Mouse (Mus musculus): ENCODE data around the gene Gm17067.
"Not testable (repeated sequence)": the region's sequence is repeated elsewhere in the genome, so short reads cannot be mapped to it uniquely, and the experiment has no call there.

The Gm17067 gene

GRCm38 (mm10) chr7:42726917-42727316, at the start of gene Gm17067:
TSS of gene Gm17067 (minus strand) at chr7:42727017.
- not testable (repeated sequence) for DNase-seq

DNA sequence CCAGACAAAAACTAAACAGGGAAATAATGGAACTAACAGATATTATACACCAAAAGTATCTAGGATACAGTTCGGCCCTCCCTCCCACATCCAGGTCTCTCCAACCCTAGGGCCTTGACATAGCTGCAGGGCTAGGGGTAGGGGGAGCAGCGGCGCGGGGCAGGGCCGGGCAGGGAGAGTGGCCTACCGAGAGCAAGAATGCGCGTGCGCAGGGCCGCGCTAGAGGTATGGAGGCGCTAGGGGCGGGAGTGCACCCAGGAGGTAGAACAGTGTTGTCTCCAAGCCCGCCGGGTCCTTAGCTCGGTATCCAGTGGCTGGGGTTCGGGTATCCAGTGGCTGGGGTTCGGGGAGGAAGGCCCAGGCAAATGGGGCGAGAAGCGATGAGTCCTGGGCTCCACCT, 23.0 kb upstream of the Gm17067 start:
- DNase-seq = no peak

- DNase-seq = no peak
Observed at GRCm38 (mm10) chr7:42738536-42739210, 11.9 kb upstream of the Gm17067 start.

DNA sequence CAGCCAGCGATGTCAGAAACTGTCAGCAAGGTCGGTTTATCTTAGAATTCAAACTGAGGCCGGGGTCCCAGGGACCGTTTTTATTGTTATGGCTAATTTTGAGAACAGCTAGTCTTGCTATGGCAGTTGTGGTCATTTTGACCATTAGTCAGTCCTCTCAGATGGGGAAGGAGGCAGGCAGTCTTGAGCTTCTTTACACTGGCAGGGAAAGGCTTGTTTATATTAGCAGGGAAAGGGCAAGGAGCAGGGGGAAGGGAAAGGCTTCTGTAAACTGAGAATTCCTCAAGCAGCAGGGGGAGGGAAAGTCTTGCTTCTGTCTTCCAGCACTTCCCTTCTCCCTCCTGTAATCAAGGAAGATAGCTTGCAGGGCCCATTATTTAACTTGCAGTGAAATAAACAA, 33.6 kb downstream of the Gm17067 start:
- peak; percentile 11 for DNase-seq

DNA sequence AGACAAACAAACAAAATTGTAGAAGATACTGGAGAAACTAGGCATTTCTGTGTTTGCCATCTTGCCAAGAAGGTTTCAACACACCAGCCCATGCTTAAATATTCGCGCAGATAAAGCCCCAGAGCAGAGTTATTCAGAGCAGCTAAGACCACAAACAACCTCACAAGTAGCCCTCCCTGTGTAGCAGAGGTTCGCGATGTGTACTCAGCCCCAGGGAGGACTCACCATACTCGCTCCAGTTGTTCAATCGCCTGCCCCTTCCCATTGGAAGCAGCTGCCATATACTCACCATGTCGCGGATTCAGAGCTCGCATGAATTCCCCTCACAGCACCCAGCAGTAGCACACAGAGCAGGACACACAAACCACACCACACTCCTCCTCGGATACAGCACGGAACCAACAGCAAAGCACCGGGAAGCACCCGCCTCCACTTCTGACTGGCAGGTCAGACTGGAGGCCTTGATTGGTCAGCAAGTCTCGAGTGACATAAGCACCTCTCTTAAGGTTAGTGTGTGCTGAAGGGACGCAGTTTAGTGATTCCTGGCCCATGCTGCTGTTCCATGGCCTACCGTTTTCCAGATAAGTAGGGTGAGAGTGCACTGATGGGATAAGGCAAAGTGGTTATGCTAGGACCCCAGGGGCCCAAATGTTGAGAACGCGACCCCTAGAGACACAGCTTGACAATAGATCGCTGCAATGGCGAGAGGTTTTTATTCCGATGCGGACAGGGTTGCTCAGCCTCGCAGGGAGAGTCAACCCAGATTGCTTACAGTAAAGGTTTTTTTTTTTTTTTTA, 34.3 kb downstream of the Gm17067 start, which contains the start of gene Zfp975:
Gene Zfp975, minus strand, starts transcription at position 381 of the 797 bp plus-strand sequence.
- DNase-seq = peak; percentile 89

- DNase-seq = not testable (repeated sequence)
Observed at GRCm38 (mm10) chr7:42680081-42680480, 46.7 kb downstream of the Gm17067 start.

DNA sequence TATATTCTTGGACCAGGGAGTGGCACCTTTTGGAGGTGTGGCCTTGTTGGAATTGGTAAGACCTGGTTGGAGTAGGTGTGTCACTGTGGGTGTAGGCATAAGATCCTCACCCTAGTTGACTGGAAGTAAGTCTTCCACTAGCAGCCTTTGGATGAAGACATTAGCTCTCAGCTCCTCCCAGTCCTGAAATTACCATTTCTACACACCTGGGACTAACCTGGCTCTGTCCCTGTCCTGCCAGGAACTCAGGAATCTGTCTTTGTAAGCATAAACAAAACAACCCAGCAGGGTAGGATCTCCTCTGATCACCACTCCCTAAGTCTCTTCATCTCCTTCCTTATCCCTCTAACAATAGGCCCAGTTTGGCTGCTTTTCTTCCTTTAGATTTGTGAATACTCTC, 47.2 kb downstream of the Gm17067 start:
- not testable (repeated sequence) for DNase-seq

DNA sequence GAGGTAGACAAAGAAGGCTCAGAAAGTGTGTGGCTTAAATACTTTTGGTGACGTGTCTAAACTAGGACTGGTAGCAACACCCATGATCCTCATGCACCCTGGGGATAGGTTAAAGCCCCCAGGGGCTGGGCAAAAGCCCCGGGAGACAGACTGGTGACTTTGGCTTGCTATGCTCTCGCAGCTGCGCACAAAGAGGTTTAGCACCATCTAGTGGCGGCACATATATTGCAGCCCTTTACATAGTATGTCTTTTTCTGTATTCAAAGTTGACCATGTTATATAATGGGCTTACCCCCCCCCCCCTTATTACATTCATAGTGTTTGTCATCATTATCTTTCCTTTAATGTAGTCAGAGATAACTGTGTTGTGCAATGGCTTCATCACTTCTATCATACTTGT, 66.7 kb downstream of the Gm17067 start:
- DNase-seq = not testable (repeated sequence)
